Mouse (Mus musculus): Measurements from ENCODE around the gene Exoc6.

Gene Exoc6

DNA sequence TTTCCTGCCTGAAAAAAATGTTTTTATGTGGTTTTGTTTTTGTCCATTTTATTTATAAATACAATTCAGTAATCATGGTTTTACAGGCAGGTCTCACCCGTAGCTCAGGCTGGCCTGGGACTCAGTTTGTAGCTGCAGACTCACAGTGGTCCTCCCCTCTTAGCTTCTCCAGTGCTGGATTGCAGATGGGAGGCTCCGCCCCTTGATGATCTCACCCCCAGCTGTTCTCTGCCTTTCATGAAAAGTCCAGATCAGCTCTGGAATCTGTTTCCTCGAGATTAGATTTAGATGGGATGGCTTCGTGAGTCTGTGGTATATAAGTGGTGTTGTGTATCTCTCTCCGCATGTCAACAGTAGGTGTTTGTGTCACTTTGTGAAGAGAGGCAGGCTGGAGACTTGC is 24.6 kb downstream of the Exoc6 start:
- no peak for DNase-seq (ENCODE audit: low spot score in 2 of 2)

DNA sequence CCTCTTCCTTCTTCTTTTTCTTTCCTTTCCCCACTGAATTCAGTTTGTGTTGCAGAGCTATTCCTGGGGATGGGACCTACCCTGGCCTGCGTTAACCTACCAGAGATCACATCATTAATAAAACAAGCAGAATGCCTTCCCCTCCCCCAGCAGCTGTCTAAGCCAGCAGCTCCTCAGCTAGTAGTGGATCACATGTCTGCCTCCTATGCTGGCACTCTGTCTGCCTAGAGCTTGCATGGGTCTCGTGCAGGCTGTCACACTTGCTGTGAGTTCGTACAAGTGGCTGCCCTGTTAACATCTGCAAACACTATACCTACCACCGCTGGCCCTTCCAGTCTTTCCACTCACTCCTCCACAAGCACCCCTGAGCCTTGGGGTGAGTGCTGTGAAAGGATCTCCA is 29.4 kb downstream of the Exoc6 start:
- DNase-seq (ENCODE audit: low spot score in 2 of 2): no peak

DNA sequence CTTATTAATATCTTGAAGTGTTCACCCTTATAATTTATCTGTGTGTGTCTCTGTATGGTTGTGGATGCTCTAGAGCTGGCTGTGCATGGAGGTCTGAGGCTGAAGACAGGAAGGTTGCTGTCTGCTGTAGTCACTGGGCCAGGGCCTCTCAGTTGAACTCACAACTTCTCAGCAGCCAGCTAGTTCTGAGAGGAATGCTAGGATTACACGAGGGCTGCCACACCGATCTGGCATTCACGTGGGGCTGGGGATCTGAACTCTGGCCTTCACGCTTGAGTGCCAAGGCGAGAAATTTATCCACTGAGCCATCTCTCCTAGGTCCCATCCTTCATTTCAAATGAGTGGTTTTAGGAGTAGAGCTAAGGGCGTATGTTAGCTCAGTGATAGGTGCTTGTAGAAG is 30.2 kb downstream of the Exoc6 start:
- DNase-seq (ENCODE audit: low spot score in 2 of 2): no peak

DNA sequence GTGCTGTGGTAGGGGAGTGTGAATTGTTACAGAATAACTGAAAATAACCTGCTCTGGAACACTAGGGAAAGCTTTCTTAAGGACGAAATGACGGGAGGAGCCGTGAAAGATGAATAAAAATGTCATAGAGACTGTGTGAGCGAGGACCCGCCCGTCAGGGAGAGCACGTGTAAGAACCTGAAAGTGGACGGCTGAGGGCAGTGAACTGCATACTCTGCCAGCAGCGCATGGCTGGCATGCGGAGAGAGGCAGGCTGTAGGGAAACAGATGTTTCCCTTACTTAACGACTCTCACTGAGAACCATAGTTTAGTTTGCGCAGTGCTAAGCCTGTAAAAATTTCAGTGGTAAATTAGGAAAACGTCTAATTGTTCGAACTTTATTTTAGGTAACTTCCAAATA is 35.0 kb downstream of the Exoc6 start:
- no peak for DNase-seq (ENCODE audit: low spot score in 2 of 2)

DNA sequence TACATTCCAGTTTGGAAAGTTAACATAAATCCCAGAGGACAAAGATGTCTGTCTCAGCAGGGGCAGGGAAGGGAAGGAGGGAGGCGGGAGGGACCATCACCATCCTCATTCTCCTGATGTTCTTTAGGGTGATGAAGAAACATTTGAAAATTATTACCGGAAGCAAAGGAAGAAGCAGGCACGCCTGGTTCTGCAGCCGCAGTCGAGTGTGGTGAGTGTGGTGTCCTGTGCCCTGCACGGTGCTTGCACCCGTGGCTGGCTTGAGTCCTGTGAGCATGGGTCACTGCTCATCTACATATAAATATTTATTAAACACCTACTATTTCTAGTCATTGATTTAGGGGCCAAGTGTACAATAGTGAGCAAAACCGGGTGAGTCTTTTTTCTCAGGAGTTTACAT is 35.5 kb downstream of the Exoc6 start:
- DNase-seq (ENCODE audit: low spot score in 2 of 2): no peak

DNA sequence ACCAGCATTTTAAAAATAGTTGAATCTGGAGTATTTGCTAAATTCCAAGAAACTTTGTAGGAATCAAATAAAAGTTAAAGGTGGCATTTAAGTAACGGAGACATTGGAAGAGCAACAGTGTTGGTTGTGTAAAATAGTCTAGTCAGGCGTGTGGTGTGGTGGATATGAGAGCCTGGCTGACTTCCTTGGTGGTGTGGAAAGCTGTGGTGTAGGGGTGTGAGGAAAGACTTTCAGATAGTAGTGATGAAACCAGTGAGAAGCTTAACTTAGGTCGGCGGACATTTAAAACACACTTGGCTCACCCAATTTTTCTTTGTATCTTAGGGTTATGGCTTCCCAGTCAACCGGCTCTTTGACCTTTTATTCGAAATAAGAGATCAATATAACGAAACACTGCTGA is 40.3 kb downstream of the Exoc6 start:
- no peak for DNase-seq (ENCODE audit: low spot score in 2 of 2)

DNA sequence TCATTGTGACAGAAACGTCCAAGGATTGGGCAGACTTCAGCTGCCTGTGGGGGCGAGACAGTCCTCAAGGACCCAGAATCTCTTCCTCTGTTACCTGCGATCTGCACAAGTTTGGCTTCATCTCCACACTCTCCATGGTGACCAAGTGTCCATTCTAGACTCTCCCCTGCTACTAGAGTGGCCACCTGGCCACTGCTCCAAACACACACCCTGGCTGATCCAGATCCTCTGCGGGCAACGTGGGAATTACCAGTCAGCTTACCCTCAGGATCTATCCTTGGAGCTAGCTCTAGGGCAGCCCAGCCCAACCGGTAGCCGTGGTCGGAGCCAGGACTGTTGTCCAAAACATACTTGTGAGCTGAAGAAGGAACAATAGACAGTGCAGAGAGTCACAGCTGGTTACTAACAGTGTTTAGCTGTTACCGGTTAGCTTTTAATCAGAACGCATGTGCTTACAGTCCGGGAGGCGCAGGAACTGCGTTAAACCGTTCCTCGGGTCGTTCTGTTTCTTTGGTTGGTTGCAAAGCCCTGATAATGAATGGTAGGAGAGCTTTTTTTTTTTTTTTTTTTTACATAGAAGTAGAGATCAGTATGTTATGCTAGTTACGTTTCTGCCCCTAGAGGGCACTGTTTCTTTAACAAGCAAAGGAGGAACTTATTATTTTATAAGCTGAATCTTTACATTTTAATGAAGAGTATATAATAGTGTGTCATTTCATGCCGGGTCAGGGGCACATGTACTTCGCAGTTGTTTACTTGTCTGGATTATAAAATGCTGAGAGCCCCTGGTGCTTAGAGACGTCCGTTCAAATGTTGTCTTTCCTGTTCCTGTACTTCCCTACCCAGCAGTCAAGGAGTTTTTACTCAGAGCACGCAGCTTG is 52.0 kb downstream of the Exoc6 start:
- DNase-seq (ENCODE audit: low spot score in 2 of 2): no peak

DNA sequence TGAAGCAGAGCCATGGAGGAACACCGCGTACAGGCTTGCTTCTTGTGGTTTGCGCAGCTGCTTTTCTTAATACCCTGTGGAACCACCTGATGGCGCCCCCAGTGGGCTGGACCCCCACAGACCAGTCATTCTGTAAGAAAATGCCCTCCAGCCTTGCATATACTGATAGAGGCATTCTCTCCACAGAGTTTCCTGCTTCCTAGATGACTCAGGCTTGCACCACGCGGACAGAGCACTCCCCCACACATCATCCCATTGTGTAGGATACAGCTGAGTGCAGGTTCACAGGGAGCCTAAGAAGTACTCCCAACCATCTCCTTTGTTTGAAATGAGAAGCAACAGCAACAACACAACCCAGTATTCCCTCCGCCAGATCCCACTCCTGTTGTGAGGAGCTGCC is 59.8 kb downstream of the Exoc6 start:
- no peak for DNase-seq (ENCODE audit: low spot score in 2 of 2)

DNA sequence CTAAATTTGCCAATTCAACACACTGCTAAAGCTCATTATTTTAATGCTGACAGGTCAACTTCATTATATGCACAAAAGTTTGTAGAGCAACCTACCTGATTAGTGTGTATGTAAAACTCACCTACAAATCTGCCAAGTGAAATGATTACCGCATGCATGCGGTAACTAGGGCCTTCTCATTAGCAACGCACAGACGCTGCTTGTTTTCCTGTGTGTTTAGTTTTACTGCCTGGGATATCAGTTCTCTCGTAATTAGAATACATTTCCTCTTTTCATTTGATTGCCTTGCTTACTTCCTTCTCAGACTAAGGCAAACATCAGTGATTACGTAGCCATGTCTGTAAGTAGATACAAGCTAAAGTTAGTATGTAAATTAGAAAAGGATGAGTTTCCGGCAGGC is 62.7 kb downstream of the Exoc6 start:
- no peak for DNase-seq (ENCODE audit: low spot score in 2 of 2)

DNA sequence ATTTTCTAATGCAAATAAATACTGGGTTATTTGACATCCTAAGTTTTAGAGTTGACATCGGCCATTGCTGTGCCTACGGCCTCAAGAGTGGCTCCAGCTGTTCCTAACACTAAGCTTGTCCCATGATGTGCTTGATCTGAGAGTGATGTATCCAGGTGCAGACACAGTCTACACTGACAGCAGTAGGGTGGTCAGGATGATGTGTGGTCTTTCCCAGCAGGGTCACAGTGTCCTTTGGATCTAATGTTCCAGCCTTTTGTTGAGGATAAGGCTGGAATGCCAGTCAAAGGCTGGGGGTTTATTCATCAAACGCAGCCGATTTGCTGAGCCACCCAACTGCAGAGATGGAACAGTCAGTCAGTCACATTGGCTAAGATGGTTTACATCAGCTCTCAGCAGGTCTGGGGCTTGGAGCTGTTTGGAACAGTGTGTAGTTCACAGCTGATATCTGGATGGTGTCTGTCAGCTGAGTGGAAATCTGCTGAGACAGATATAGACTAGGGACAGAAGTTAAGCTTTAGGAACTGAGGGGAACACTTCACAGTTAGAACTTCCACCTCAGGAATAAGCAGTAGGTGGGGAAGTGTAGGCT is 64.9 kb downstream of the Exoc6 start:
- DNase-seq (ENCODE audit: low spot score in 2 of 2): no peak

DNA sequence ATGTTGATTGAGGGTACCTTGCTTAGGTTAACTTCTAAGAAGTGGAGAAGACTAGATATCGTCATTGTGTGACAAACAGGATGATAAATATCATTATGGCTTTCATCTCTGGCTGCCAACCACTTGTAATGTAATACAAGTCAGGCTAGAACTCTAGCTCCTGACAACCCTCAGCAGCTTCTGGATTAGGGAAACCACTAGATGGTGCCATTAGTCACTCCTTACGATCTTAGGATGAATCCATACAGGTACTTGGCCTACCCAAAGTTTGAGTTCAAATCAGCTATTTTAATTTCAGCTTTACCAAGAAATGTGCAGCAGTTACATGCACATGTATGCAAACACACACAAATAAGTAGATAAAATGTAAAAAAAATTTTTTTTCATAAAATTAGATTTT is 97.8 kb downstream of the Exoc6 start:
- DNase-seq (ENCODE audit: low spot score in 2 of 2): no peak

DNA sequence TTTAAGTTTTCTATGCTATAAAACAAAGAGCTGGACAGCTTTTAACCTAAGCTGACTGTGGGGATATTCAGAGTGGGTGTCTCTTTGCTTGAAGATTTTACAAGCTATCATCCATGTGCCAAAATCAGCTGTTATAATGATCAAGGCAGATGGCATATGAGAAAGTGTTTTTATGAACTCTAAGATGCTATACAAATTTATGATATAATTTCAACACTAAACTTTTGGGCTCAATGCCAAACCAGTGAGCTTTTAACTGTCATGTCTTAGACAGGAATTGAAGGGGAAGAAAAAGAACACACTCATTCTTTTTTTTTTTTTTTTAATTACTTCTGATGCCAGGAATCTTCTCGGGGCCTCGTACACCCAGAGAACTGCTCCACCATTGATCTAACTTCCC is 100.3 kb downstream of the Exoc6 start:
- no peak for DNase-seq (ENCODE audit: low spot score in 2 of 2)

DNA sequence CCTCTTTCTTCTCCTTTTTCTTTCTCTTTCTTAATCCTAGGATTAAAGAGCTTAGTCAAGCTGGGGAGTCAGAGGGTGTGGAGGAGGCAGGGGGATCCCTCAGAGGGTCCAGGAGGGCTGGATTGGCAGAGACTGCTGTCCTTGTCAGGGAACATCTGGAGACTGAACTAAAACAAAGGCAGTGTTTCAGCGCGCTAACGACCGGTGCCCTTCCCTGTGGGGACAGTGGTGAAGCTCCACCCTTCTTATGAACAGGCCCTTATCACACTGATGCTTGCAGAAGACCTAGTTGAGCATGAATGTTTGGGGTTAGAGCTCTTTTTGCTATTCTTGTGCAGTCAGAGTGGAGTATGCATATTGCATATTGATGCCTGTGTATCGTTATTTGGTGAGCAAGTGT is 103.8 kb downstream of the Exoc6 start:
- DNase-seq (ENCODE audit: low spot score in 2 of 2): no peak

DNA sequence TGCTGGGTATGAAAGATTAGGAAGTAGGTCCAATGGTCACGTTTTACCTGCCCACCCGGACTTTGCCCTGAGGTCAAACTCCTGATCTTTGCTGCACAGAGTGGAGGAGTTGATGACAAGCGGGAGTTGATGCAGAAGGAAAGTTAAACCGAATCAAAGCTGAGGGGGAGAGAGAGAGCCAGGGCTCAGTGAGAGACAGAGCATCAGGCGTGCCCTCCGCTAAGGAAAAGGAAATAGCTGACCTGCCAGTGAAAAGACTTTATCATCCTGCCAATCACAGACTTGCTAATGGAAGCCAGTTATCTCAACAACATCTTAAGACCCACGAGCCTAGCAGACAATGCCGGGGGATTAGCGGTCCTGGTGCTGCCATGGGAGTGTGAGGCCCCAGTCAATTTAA is 106.2 kb downstream of the Exoc6 start:
- DNase-seq (ENCODE audit: low spot score in 2 of 2): no peak

DNA sequence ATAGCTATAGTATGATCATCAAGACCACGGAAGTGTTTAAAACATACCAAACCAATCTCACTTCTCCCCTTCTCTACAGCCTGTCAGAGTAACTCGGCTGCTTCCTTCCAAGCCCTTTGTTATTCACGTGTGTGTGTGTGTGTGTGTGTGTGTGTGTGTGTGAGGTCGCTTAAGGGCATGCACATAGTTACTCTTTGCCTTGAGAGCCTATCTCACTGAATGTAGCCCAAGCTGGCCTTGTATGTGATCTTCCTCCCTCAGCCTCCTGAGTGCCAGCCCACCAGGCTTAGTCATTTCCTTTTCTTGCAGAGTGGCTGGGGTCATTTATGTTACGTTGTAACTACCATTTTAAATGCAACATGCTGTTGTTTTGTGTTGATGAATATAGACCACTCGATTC is 115.0 kb downstream of the Exoc6 start:
- DNase-seq (ENCODE audit: low spot score in 2 of 2): no peak

DNA sequence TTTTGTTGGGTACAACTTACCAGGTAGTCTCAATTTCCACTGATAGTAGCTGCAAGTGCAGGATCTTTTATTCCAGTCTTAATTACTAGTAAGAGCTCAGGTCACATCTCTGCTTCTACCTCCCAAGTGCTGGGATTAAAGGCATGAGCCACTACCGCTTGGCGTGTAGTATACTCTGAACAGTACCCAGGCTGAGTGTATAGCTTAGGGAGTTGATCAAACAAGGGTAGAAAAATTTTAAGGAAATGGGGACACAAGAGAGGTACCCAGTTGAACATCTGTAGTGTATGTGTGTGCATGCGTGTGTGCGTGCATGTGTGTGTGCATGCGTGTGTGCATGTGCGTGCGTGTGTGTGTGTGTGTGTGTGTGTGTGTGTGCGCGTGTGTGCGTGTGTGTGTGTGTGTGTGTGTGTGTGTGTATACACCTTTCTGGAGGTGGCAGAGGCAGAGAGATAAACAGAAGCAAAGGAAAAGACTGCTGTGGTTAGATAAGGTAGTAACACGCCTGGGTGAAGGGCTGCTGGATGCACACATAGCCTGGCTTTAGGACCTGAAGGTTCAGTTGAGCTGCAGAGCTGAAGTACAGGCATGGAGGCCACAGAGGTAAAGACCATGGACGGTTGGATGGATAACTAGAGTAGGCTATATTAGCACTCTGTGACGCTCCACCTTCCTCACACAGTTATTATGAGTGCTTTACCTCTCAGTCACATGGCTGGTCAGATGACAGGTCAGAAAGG is 117.8 kb downstream of the Exoc6 start:
- no peak for DNase-seq (ENCODE audit: low spot score in 2 of 2)

DNA sequence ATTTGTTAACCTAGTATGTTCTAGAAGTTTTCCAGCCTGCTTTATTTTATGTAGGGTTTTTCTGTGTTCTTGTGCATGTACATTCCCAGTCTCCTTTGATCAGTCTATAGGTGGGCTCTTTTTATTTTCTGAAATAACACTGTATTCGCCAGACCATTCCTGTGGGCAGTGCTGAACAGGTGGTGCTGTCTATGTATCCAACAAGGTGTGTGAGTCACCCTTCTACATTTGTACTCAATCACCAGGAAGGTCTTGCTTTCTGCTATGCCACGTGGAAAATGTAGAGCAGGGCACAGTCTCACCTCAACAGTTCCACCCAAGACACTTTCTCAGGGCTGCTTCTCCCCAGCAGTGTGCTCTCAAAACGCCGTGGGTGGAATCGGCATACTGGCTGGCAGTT is 118.4 kb downstream of the Exoc6 start:
- no peak for DNase-seq (ENCODE audit: low spot score in 2 of 2)

DNA sequence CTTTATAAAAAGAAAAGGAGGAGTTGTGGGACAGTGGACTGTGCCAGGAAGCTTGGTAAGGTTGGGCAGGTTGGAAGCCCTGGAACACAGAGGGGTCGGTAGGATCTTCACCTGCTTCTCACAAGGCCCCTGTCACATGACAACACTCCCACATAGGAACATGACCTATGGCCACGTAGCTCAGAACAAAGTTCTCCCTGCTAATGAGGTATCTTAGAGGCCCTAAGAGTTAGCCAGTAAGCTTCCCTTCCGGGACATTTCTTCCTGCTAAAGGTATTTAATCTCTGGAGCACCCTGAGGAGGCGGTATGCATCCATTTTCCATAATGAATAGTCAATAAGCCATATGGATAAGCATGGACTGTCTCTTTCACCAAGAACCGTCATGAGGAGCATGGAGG is 119.3 kb downstream of the Exoc6 start:
- DNase-seq (ENCODE audit: low spot score in 2 of 2): no peak

DNA sequence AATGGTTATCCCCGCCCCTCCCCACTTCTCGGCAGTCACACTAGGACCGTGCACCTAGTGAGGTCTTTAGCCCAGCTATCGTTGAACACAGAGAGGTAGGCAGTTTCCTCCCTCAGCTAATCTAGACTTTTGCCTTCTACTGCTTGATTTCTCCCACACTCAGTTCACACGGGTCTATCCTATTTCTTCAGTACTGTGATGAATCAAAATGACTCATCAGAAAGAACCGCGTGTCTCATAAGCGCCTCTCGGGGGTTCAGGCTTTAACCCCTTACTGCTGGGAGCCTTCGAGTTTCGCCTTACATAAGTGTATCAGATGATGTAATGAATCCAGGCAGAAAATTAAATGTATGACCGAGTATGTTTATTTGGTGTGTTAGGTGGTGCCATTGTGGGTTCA is 123.2 kb downstream of the Exoc6 start:
- no peak for DNase-seq (ENCODE audit: low spot score in 2 of 2)

DNA sequence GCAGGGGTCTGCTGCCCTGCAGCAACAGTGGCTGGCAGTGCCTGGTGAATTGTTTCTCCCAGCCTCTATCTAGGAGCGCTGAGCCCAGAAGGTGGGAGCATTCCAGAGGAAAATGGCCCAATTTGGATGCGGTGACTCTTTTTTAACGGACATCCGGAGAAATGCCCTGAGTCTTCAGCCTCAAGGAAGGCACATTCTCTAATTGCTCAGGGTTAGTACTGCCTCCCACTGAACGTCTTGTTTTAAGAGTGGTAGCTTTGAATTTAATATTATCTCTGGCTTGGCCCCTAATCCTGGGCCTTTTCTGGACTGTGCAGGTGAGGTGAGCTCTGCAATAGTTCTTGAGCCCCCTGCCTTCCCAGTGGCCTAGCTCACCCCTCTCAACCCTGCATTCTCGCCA is 135.1 kb downstream of the Exoc6 start, which contains the start of gene Cyp26c1:
Cyp26c1 (plus strand) TSS at position 301 of the 400 bp plus-strand sequence.
- no peak for DNase-seq (ENCODE audit: low spot score in 2 of 2)

DNA sequence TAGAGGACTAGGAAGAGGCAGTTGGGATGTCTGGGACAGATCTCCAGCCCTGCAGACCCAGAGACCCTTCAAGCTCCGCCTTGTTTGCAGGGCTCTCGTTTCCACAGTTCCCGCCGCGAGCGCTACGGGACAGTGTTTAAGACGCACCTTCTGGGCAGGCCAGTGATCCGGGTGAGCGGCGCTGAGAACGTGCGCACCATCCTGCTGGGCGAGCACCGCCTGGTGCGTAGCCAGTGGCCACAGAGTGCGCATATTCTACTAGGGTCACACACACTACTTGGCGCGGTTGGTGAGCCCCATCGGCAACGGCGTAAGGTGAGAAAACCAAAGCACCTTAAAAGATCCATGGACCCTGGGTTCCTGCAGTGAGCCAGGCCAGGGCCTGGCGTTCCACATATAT is 136.1 kb downstream of the Exoc6 start:
- no peak for DNase-seq (ENCODE audit: low spot score in 2 of 2)

DNA sequence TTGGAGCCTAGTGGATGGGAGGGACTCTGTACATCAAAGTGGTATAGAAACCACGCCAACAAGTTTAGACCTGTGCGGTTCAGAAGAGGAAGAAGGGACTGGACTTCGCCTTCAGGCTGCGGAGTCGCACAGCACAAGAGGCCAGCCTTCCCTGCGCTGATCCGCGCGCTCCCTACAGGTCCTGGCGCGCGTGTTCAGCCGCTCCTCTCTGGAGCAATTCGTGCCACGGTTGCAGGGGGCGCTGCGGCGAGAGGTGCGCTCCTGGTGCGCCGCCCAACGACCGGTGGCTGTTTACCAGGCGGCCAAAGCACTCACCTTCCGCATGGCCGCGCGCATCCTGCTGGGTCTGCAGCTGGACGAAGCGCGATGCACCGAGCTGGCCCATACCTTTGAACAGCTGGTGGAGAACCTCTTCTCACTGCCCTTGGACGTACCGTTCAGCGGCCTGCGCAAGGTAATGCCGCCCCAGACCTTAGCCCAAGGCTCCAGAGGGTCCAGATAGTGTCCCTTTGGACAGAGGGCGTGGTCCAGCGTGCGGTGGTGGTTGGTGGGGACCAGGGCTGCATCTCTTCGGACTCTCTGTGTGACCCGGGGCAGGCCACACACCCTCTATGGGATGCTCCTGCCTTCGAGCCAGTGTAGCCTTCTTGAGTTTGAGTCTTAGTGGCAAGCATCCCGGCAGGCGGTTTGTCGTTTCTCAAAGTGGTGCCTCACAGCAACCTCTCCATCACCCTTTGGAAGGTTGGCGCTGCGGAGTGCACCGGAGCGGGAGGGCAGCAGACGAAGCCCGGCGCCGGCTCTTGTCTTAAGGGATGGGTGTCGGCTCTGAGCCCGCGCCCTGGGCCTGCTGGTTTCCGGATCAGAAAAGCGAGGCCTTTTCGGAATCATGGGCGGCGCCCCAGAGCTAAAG is 137.0 kb downstream of the Exoc6 start:
- no peak for DNase-seq (ENCODE audit: low spot score in 2 of 2)

Measured in right cerebral cortex, postnatal 36 days (tissue).